9 mouse cellular contexts compared by ENCODE assay signal in genomic region chr7:120097845-120098244, GRCm38 (mm10). TPM values are rescaled to one million over a fixed set of nuclear protein-coding genes. Genes with fewer than 3 reads are reported as not detected.
DNase-seq lines count a peak whose midpoint lies in the region; ATAC-seq and TF ChIP-seq lines count a peak whose summit lies in the region.
"Had no signal": no experiment of that assay in that cellular context is flagged by ENCODE, and none has a peak within 500 bp of the region (broad histone marks: within the 10 kb centered on the region; RNA-seq: fewer than 3 reads in every experiment).

No protein-coding gene starts in this region.

- WGBS in intestine, embryonic 16.5 days = 5% methylated on average over 7 of the region's 7 CpGs
- WGBS in midbrain, embryonic 12.5 days = 8% methylated on average over 7 of the region's 7 CpGs

- intact Hi-C loops in gastrocnemius, adult 2 months (cut with DNase I) = loop anchor here (5.0 kb wide), 1 partner anchor 251 kb away; no protein-coding TSS in a partner anchor
- intact Hi-C loops in left cerebral cortex, postnatal 14 days (cut with DNase I) = loop anchor here (5.0 to 10.0 kb wide), 3 partner anchors 107 to 241 kb away; partner anchors contain the start of genes Abca14, Abca15 and Crym

- no peaks in the 10 kb centered on the region for H3K9me3 ChIP-seq in intestine, embryonic 16.5 days (ENCODE audit: control insufficient read depth, low read length)
- no peaks in the 10 kb centered on the region for H3K9me3 ChIP-seq in midbrain, embryonic 12.5 days

- no peaks in the 10 kb centered on the region for H3K4me1 ChIP-seq in intestine, embryonic 16.5 days (ENCODE audit: control insufficient read depth, insufficient read depth, low read length)
- peaks cover 4% of the 10 kb centered on the region; the same call in 1 of the 2 replicates for H3K4me1 ChIP-seq in midbrain, embryonic 12.5 days

- H3K4me3 ChIP-seq in gastrocnemius, adult 2 months = no peak overlapping the region; the same call in 1 of the 2 replicates
- no peak overlapping the region for H3K4me3 ChIP-seq in intestine, embryonic 16.5 days (ENCODE audit: low read length)
- no peak overlapping the region for H3K4me3 ChIP-seq in midbrain, embryonic 12.5 days

- no peak overlapping the region for H3K9ac ChIP-seq in intestine, embryonic 16.5 days (ENCODE audit: low read depth, low read length)
- H3K9ac ChIP-seq in midbrain, embryonic 12.5 days (replicated peaks) = no peak overlapping the region

- H3K4me2 ChIP-seq in intestine, embryonic 16.5 days (ENCODE audit: low read depth, low read length) = no peak overlapping the region
- H3K4me2 ChIP-seq in midbrain, embryonic 12.5 days (replicated peaks) = no peak overlapping the region

- peak; percentile 71 for TF ChIP-seq CTCF in gastrocnemius, adult 2 months (IDR thresholded peaks at IDR 0.05)

- DNase-seq in urinary bladder, adult 18-20 months (ENCODE audit: low spot score in 2 of 2) = peak; percentile 46 to 50
- no peak for DNase-seq in urinary bladder, postnatal 10 days (ENCODE audit: low spot score)
- DNase-seq in cerebellum, postnatal 25 days = peak; percentile 74 to 83
- peak; percentile 69 for DNase-seq in gastrocnemius, adult 2 months
- DNase-seq in left cerebral cortex, postnatal 14 days (ENCODE audit: low spot score in 2 of 2) = peak; percentile 64 to 73
- peak; percentile 75 for DNase-seq in testis, postnatal 10 days (ENCODE audit: low spot score)

- H3K27ac ChIP-seq in gastrocnemius, adult 2 months = peak overlapping the region; percentile 16; the same call in 1 of the 2 replicates
- no peak overlapping the region for H3K27ac ChIP-seq in intestine, embryonic 16.5 days (ENCODE audit: low read length)
- no peak overlapping the region for H3K27ac ChIP-seq in midbrain, embryonic 12.5 days (replicated peaks)

- no peaks in the 10 kb centered on the region for H3K27me3 ChIP-seq in intestine, embryonic 16.5 days (replicated peaks; ENCODE audit: control insufficient read depth, insufficient read depth, low read length)
- peaks cover 6% of the 10 kb centered on the region for H3K27me3 ChIP-seq in midbrain, embryonic 12.5 days

- ATAC-seq in intestine, embryonic 16.5 days = 0 out of 2 replicates have a peak, but pooled peaks have one; percentile 12
- 0 out of 2 replicates have a peak, but pooled peaks have one; percentile 16 for ATAC-seq in midbrain, embryonic 12.5 days (ENCODE audit: low FRiP score, low read depth)

- H3K36me3 ChIP-seq in intestine, embryonic 16.5 days (ENCODE audit: control insufficient read depth, insufficient read depth, low read length) = no peaks in the 10 kb centered on the region
- no peaks in the 10 kb centered on the region for H3K36me3 ChIP-seq in midbrain, embryonic 12.5 days

RNA-seq across cellular contexts. Expression of gene Dnah3, which starts 2.8 kb away (rescaled TPM):
- under 1 TPM; 0.13 to 0.14 TPM for total RNA-seq in gastrocnemius, adult 2 months (2021)
- not detected in 2 replicates for polyA plus RNA-seq in intestine, embryonic 16.5 days (2015; fragmentation: Nextera tagmentation; extraction: Ambion mirVana)
- under 1 TPM; 0.04 to 0.26 TPM for total RNA-seq in left cerebral cortex, postnatal 14 days (2021)
- 0.08 TPM in 1 of 2 replicates, not detected in the other for polyA plus RNA-seq in midbrain, embryonic 12.5 days (2016; fragmentation: Nextera tagmentation; extraction: Ambion mirVana)
- polyA plus RNA-seq: stomach, embryonic 16.5 days had no signal

RNA-seq across cellular contexts. Expression of gene Tmem159, which starts 4.3 kb away (rescaled TPM):
- 10 to 100 TPM in 1 of 2 experiments, 1 to 10 TPM in 1; 9.7 to 11.4 TPM for total RNA-seq in gastrocnemius, adult 2 months (2021)
- 25.3 and 28.1 TPM in 2 replicates for polyA plus RNA-seq in intestine, embryonic 16.5 days (2015; fragmentation: Nextera tagmentation; extraction: Ambion mirVana)
- 10 to 100 TPM in 1 of 2 experiments, 1 to 10 TPM in 1; 9.8 to 13.1 TPM for total RNA-seq in left cerebral cortex, postnatal 14 days (2021)
- 19.3 and 25.4 TPM in 2 replicates for polyA plus RNA-seq in midbrain, embryonic 12.5 days (2016; fragmentation: Nextera tagmentation; extraction: Ambion mirVana)

RNA-seq across cellular contexts. Expression of gene Zp2, which starts 47.2 kb away (rescaled TPM):
- under 1 TPM; 0.31 to 0.78 TPM for total RNA-seq in gastrocnemius, adult 2 months (2021)
- not detected in 2 replicates for polyA plus RNA-seq in intestine, embryonic 16.5 days (2015; fragmentation: Nextera tagmentation; extraction: Ambion mirVana)
- total RNA-seq in left cerebral cortex, postnatal 14 days (2021) = under 1 TPM; 0.15 to 0.53 TPM
- polyA plus RNA-seq in midbrain, embryonic 12.5 days (2016; fragmentation: Nextera tagmentation; extraction: Ambion mirVana) = not detected in 2 replicates
